Mouse (Mus musculus) layer of hippocampus, adult 9-10 months (tissue): ENCODE measurements around the gene Sfxn5.
A peak's percentile ranks its signal among the peaks of the same experiment; 100 is the strongest.

Experiments
- DNase-seq: peaks from one replicate; pipeline ENCODE4 v3.0.0; 2022; ENCODE audit warnings: low spot score

The Sfxn5 gene

GRCm38 (mm10) chr6:85232045-85232444, 101.2 kb downstream of the Sfxn5 start:
- DNase-seq, result no peak

GRCm38 (mm10) chr6:85231469-85231868, 101.8 kb downstream of the Sfxn5 start:
- no peak for DNase-seq

- DNase-seq, result no peak
Observed at GRCm38 (mm10) chr6:85230762-85231161, 102.5 kb downstream of the Sfxn5 start.

GRCm38 (mm10) chr6:85227520-85227919, 105.7 kb downstream of the Sfxn5 start:
- no peak for DNase-seq

GRCm38 (mm10) chr6:85226570-85226969, 106.7 kb downstream of the Sfxn5 start:
- DNase-seq, result no peak

DNA sequence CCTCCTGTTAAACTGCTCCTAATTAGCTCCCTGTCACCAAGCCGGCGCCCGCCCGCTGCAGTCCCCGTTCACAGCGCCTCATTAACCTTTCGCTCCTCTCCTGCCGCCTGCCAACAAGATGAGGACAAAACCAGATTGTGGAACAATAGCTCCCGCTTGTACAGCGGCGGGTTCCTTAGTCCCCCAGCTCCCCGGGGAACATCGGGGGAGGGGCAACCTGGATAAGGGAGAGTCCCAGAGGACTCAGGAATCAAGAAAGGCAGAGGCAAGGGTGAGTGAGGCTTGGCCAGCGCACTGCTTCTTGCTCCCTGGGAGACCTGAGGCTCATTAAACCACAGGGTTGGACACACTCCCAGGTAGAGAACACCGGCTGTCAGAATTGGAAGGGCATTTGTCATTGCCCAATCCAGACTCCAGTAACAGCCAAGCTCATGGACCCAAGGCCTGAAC, 108.8 kb downstream of the Sfxn5 start:
- no peak for DNase-seq

DNA sequence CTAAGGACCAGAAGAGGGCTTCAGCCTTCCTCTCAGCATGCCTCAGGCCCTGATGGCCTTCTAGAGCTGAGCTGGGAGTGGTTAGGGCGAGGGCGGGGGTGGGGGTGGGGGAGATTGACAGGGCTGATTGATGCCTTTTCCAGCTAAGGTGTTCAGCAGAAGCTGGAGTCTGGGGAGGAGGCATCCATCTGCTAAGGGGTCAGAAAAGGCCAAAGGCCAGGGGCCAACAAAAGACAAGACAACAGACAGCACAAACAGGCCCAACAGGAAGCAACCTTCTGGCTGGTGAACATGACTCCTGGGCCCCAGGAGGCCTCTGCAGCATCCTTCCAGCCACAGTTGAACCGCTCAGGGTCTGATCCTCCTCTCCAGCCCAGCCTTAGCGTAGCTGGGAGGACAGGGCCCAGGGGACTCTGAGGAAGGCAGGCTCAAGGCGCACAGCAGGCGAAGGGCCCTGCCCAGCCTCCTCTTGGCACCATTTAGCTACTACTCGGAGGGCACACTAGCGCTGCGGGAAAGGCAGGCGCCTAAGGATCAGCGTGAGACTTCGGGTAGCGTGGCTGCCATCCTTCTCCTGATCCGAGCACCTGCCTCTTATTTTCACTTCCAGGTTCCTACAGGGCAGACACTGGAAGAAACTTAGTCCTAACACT, 109.6 kb downstream of the Sfxn5 start:
- DNase-seq, result no peak

DNA sequence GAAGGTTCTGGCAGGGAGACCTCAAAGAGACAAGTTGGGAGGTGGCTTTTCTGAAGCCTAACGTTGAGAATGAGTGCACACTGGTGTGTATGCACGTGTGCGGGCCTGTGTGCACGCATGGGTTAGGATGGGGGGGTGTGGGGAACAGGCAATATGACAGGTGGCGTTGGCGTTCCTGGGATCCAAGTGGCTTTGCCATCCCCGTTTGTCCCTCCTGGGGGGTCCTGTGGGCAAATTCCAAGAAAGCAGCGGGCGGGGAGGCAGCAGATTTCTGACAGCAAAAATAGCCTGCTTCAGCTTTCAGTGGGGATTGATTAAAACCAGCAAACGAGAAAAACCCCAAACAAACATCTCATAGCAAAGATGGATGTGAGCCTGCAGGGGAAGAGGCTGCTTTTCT, 110.7 kb downstream of the Sfxn5 start:
- no peak for DNase-seq

DNA sequence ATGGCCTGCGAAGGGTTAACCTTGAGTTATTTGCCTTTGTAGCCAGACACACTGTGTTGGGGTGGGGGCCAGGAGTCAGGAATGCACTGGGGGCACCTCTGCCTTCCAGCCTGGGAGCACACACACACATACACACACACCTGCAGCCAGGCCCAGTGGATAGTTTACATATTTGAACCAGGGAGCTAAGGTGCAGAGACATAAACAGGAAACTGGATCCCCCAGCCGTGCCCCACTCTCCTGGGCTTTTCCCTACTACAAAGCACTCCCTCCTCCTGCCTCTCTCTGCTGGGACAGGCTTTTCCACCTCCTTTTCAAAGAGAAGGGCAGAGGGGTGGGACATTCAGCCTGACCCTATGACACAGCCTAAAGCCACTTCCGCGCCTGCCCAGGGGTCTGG, 112.3 kb downstream of the Sfxn5 start:
- DNase-seq, result no peak

DNA sequence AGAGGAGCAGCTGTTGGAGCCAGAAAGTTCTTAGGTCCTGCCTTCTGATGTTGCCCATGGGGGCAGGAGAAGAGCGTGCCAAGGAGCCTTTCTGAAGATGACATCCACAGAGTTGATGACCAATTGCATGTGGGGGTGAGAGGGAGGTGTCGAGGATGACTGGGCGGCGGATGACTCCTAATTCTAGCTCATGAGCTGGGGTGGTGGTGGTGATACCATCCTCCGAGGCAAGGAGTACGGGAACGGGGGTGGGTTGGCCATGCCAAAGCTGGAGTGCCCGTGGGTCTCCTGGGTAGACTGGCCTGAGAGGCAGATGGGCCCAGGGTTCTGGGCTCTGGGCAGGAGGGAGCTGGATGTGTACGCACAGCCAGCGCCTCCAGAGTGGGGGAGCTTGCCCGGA, 113.5 kb downstream of the Sfxn5 start:
- DNase-seq, result no peak

DNA sequence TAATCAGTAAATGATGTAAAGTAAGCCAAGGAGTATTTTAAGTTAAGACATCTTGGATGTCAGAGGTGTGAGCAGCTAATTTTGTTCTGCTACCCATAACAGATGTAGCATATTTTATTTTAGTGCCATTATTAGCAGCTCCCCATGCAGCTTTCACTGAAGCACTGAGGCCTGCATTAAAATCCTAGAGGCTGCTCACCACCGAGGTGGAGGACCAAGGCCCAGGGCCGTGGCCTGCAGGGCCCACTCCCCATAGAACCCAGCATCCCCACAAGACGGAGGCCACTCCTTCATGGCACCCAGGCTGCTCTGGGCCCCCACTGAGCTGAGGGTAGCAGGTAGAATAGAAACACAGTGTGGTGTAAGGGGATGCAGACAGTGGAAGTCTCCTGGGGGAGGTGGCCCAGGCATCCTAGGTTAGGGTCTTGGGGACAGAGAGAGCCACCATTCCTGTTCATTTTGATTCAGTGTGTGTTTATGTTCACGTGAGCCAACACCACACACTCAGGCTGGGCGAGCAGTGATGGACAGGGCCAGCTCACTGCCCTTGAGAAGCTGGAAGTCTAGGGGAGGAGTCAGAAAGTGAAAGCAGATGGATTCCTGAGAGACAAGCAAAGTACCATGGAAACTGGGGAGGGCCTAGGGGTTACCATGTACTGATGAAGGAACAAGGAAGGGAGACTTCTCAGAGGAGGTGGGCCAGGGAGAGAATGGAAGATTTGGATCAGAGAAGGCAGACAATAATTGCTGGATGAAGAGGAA, 114.4 kb downstream of the Sfxn5 start:
- DNase-seq, result no peak

DNA sequence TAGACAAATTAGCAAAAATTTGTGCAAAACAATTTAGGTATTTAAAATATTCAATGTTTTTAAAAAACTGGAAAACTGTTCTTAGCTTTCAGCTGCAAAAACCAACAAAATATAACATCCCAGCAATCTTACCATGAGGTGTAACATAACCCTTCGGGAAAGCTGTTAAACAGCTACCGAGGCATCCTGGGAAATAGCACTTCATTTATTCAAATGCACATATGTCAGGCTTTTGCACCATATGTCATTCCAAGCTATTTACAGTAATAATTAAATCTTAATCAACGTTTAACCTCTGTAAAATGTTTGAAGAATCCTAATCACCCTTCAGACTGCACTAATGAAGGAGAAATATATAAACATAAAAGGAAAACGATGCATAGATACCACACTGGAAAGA, 115.0 kb downstream of the Sfxn5 start:
- DNase-seq, result peak; percentile 63

DNA sequence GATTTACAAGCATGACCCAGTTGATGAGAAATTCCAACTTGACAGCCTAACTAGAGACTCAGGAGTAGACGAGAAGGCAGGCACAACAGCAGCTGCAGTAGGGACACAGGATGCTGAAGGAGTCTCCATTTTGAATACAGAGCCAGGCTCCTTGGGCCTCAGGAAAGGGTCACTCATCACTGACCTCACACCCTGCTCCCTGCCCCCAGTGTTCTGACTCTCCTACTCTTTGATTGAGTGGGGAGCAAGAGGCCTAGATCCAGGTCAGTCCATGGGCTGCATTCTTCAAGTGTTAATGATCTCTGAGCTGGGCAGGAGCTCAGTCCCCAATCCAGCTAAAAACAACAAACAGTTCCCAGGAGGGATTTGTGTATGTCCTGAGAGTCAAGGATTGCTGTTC, 122.5 kb downstream of the Sfxn5 start:
- no peak for DNase-seq

GRCm38 (mm10) chr6:85209226-85209967, 123.8 kb downstream of the Sfxn5 start:
- no peak for DNase-seq

GRCm38 (mm10) chr6:85207345-85207744, 125.9 kb downstream of the Sfxn5 start:
- no peak for DNase-seq

DNA sequence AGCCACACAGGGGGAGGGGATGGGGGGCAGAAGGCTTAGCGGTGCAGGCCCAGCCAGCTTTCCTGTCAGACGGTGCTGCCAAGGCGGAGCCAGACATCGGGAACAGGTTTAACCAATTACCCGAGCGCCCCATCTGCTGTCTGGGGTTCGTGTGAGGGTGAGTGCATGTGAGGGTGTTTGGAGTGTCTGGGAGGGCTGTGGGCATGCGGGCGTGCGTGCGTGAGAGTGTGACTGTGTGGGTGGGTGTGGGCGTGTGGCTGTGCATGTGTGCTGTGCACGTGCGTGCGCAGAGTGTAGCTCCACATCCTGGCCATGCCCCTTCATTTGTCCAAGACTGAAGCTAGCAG, 126.3 kb downstream of the Sfxn5 start:
- no peak for DNase-seq

GRCm38 (mm10) chr6:85206182-85206938, 126.9 kb downstream of the Sfxn5 start:
- no peak for DNase-seq

DNA sequence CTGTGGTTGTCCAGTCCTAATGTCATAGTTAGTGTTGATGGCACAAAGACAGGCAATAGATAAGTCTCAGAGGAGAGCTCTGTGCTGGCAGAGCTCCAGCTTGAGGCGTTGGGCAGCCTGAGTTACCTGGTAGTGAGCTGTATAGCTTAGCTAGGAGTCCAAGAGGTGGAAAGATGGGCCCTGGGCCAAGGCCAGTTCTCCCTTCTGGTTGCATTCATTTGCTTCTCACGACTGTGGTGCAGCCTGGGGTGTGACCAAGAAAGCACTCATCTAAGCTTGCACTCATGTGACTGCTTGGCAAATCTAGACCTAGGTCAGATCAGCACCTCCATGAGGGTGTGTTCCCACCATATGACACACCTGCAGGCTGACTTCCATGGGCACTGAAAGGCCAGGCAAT, 135.3 kb downstream of the Sfxn5 start:
- no peak for DNase-seq

GRCm38 (mm10) chr6:85193381-85194318, 139.6 kb downstream of the Sfxn5 start:
- DNase-seq, result no peak

DNA sequence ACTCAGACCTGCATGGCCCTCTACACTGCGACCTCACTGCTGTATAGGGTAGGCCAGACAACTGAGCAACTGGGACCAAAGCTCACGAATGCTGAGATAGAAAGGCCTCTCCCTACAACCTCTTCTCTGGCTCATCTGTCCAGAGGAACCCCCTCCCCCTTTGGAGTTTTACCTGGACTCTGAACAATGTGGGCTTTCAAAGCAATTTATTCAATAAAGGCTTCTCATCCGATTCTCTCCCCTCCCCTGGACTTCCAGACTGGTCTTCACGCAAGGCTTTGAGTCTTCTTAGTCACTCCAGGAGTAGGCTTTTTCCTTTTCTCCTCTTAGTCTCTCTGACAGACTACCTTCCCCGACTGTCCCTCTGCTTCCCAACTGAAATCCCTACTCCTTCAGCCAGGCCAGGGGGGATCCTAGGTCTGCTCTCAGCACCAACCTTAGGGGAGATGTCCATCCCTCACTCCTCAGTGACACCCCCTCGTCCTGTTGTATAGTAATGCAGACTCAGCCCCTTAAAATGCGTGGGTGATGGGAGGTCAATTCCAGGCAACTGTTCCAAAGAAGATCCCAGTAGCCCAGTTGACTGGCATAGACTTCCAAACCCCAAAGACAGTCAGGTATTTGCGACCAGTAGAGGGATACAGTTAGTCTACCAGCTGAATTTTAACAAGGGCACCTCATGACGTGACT, 141.3 kb downstream of the Sfxn5 start:
- no peak for DNase-seq

GRCm38 (mm10) chr6:85190671-85191070, 142.6 kb downstream of the Sfxn5 start:
- DNase-seq, result no peak
